Mouse (Mus musculus) ES-E14 (cell line): ENCODE data around the gene Borcs5.

ENCODE experiments used
- HCFC1 ChIP-seq: IDR thresholded peaks from 2 replicates; pipeline ENCODE4 v1.6.1; 2012; ENCODE audit warnings: low read length, inconsistent platforms, borderline replicate concordance; ENCODE audit not compliant: insufficient read depth
- ZNF384 ChIP-seq: IDR thresholded peaks from 2 replicates; pipeline ENCODE4 v1.6.1; 2012; ENCODE audit warnings: low read depth, low read length, inconsistent platforms

GRCm38 (mm10) chr6:134710020-134710419 is 70.7 kb downstream of the Borcs5 start:
- TF ChIP-seq ZNF384: no peak
- no peak for TF ChIP-seq HCFC1
